Mouse (Mus musculus): ENCODE data around the gene Prkag2.

Gene Prkag2

DNA sequence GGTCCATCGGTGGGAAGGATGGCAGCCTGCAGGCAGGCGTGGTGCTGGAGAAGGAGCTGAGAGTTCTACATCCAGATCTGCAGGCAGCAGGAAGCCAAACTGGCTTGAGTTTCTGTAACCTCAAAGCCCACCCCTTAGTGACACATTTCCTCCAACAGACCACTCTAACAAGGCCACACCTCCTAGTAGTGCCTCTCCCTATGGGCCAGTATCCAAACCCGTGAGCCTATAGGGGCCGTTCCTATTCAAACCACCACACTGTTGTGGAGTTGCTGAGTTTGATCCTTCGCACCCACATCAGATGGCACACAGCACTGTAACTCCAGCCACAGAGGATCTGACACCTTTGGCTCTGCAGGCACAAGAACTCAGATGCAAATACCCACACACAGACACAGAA is 185.3 kb downstream of the Prkag2 start:
- DNase-seq (ENCODE audit: low spot score in 2 of 2) = no peak

- DNase-seq (ENCODE audit: low spot score in 2 of 2) = no peak
Measured at GRCm38 (mm10) chr5:24913656-24914055, 186.8 kb downstream of the Prkag2 start.

DNA sequence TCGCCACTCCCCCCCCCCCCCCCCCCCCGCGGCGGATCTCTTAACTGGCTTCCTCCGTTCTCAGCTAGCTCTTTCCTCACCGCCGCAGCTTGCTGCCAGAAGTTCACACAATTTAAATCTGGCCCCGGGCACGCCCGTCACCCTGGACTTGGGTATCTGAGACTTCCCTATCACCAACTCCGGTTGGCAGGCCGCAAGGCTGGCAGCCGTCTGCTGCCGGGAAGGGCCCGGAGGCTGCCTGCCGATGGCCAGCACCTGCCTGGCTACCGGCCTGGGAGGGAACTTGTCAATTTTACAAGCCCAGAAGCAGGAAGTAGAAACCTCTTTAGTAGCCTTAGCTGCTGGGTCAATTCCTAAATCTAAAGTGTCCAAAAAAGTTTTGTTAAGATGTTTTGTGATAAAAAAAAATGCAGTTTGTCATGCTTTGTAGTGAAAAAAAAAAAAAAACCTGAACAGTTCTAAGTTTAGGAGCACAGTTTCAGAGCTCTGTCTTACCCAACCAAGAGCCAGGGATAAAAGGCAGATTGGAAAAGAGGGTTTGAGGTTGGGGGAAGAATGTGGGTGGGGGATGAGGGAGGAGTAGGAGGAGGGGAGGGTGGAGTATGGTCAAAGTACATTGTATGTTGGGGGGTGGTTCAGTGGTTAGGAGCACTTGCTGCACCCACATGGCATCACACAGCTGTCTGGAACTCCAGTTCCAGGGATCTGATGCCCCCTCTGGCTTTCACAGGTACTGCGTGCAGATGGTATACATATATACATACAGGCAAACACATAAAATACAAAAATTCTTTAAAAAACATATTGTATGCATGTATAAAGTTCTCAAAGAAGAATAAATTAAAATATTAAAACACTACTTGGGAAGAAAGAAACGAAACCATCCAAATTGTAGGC is 191.4 kb downstream of the Prkag2 start:
- DNase-seq (ENCODE audit: low spot score in 2 of 2) = peak; percentile 65 to 85

DNA sequence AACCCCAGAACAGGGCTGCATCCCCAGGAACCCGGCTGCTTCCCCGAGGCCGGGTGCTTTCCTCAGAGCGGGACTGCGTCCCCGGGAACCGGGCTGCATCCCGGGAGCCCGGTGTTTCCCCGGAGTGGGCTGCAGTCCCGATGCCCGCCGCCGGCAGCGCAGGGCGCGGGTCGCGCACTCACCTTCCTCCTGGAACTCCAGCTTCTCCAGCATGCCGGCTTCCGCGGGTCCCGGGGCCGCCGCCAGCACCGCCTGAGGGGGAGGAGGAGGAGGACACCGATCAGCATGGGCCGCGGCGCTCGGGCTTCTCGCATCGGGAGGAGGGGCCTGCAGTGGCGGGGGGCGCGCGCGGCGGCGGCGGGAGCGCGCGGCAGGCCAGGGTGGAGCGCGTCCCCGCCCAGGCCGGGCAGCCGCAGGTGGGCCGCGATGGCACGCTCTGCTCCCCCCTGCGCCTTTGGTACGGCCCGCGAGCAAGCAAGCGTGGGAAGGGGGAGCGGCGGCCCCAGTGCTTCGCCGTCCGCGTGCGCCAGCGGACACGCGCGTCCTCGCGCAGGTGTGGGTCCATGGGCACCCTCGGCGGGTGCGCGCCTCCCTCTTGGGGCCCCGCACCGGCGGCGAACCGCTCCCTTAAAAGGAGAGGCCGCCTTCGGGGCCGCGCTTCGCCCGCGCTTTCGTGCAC is 192.2 kb downstream of the Prkag2 start:
- DNase-seq (ENCODE audit: low spot score in 2 of 2) = peak; percentile 82 to 89

DNA sequence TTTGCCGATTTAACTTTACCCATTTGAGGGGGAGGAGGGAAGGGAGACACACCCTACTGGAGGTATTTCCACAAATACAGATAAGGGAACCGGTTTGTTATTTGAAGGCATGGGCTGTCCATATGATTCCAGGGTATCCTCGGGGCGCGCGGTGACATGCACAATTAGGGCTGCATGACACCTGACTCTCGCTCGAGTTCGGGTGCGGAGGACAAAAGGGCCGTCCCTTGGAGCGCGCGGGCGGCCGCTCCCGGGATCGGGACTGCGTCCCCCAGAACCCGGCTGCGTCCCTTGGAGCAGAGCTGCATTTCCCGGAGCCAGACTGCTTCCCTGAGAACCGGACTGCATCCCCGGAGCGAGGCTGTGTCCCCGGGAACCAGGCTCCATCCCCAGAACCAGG is 192.7 kb downstream of the Prkag2 start:
- no peak for DNase-seq (ENCODE audit: low spot score in 2 of 2)

DNA sequence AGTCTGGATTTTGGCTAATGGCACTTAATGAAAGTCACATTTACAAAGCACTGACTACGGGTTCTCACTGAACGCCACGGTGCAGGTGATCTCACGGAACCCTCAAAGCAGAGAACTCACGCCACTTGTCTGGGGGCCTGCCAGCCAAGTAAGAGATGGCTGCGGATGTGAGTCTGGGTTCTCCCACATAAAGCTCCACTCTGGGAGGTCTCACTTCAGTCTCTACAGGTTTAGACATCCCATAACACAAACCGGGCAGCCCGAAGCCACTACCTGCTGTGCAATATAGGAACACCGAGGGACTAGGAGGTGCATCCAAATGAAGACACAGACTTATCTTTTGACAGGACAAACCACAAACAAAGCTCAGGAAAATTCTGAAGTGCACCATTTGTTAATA is 193.6 kb downstream of the Prkag2 start:
- DNase-seq (ENCODE audit: low spot score in 2 of 2) = no peak

- no peak for DNase-seq (ENCODE audit: low spot score in 2 of 2)
Measured at GRCm38 (mm10) chr5:24904941-24905340, 195.5 kb downstream of the Prkag2 start.

DNA sequence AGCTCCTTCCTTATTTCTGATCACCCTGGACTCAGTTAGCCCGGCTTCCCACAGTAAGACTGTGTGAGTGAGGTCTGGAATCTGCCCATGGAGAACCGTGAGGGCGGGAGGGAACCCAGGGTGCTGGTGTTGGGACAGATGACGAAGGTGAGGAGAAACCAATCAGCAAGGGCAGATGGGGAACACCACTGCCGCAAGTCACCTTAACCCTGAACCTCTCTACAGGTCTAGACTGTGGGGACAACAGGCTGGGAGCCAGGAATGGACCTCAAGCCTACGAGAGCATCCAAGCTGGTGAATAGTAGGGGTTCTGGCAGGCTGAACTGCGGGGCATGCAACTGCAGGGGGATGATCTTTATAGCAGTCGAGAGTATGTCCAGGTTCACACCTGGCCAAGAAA is 196.0 kb downstream of the Prkag2 start:
- DNase-seq (ENCODE audit: low spot score in 2 of 2) = no peak

- no peak for DNase-seq (ENCODE audit: low spot score in 2 of 2)
Measured at GRCm38 (mm10) chr5:24904001-24904400, 196.4 kb downstream of the Prkag2 start.

DNA sequence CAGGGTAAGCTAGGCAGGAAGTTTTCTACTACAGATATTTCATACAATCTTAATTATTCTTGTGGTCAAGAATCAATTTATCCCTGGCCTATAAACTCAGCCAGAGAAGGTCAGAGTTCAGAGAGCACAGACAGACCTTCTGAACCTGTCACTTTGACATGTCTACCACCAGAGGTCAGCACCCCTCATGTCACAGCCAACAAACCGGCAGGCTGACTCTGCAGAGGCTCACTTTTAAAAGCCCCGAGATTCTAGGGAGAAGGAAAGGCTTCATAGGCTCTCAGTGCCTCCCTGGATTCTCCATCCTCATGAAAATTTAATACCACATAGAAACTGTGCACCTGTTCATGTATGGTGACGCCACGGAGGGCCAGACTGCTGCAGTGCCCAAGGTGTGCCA is 197.6 kb downstream of the Prkag2 start:
- DNase-seq (ENCODE audit: low spot score in 2 of 2) = peak in 1 of 2 experiments; percentile 27

- no peak for DNase-seq (ENCODE audit: low spot score in 2 of 2)
Measured at GRCm38 (mm10) chr5:24895606-24896005, 204.8 kb downstream of the Prkag2 start.

DNA sequence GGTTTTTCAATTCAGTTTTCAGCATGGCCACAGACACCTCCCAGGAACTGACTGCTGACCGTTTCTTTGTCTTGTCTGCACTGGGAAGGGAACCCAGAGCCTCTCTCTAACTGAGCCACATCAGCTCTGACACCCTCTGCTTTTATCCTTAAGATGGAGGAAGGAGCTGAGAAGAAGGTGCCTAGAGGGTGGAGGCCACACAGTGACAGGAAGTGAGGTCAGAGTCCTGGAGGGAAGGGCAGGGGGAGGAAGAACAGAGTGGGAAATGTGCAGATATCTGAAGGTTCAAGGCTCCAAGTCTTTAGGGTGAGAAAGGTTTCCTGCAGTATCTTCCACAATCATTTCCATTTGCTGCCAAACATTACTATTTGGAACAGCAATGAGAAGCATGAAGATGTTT is 205.6 kb downstream of the Prkag2 start:
- no peak for DNase-seq (ENCODE audit: low spot score in 2 of 2)

GRCm38 (mm10) chr5:24892461-24892860 is 208.0 kb downstream of the Prkag2 start:
- no peak for DNase-seq (ENCODE audit: low spot score in 2 of 2)

DNA sequence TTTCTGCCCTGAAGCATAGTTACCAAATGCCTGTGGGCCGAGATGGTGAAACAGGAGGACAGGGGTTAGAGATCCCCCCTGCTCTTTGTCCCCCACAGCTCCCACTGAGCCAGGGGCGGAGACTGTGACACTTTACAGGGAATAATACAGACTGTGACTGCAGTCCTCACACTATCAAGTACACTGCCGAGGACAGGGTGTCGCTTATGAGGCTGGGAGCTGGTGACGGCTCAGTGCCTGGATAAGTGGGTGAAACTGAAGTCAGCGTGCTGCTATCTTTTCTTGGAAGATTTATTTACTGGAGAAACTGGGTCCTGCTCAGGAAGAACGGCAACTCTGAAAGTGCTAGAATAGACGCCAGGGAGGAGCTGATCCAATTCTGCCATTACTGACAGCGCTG is 210.6 kb downstream of the Prkag2 start:
- no peak for DNase-seq (ENCODE audit: low spot score in 2 of 2)

GRCm38 (mm10) chr5:24888874-24889591 is 211.4 kb downstream of the Prkag2 start:
- DNase-seq (ENCODE audit: low spot score in 2 of 2) = no peak

- no peak for DNase-seq (ENCODE audit: low spot score in 2 of 2)
Measured at GRCm38 (mm10) chr5:24887271-24887670, 213.2 kb downstream of the Prkag2 start.

DNA sequence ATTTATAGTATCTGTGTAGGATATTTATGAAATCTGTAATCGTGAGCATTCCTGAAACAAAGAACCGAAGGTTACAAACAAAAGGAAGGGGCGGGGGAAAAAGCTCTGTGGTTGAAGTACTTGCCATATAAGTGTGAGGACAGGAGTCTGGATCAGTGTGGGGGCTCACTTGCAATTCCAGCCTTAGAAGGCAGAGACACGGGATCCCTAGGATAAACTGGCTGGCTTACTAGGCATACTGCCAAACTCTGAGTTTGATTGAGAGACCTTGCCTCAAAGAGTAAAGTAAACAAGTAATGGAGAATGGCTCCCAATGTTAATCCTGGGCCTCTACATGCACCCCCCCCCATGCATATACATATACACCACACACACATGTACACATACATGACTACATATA is 221.7 kb downstream of the Prkag2 start:
- DNase-seq (ENCODE audit: low spot score in 2 of 2) = no peak

DNA sequence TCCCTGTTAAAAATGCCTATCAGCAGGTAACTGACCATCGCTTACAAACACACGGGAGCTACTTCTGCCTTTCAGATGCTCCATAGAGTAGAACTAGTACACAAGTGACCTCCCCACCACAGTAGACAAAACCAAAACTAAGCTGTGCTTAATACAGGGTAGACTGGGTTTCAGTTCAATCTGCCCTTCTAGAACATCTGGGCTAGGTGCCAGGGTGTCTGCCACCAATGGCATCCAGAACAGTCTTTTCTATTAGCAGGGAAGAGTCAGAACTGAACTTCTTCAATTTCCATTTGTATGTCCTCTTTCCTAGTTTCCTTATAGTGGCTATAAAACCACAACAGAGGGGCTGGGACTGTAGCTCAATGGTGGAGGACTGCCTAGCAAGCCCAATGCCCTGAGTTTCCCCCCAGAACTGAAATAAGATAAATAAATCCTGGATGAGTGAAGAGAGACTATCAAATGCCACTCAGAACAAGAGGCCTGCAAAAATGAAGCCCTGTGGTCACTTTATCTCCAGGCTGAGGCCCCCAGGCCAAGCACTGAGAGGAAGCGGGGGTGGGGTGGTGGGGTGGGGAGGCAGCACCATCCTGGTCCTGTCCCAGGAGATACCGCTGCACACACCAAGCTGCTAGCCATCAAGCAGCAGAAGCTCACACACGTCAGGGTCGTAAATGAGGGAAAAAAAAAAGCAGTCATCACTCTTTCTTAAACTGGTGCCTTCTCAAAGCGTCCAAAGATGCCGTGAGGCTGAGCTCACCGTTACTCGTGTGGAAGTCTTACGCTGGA is 222.4 kb downstream of the Prkag2 start:
- DNase-seq (ENCODE audit: low spot score in 2 of 2) = no peak

DNA sequence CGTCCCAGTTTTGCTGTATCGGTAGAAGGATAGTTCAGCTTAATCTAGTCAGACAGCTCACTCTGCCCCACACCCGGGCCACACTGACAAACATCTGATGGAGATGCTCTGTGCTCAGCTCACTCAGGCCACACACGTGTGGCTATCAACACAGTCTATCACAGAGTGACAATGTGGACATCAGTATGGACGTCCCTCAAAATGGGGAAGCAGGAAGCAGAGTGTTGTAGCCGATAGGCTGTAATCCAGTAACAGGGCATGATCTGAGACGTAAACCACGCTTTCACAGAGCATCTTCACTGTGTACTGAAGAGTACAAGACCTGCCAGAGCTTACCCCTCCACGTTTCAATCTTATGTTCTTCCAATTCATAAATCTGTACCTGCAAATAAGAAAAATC is 223.8 kb downstream of the Prkag2 start:
- no peak for DNase-seq (ENCODE audit: low spot score in 2 of 2)

- DNase-seq (ENCODE audit: low spot score in 2 of 2) = no peak
Measured at GRCm38 (mm10) chr5:24874111-24874510, 226.3 kb downstream of the Prkag2 start.

DNA sequence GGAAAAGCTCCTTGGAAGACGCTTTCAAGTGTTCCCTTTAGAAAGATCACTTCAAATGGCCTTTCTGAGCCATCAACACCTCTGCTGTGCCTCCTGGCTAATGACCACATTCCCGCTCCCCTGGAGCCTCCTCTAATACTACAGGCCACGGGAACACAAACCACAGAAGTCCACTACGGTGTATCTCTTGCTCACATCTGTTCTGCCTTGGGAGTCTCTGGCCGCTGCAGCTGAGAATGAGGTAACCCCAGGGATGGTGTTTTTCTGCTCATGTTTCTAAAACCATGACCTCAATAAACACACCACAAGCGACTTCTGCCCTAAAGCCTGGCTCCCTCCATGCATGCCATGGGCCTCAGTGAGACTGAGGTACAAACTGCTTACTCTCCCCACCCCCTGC is 227.2 kb downstream of the Prkag2 start:
- DNase-seq (ENCODE audit: low spot score in 2 of 2) = no peak

- DNase-seq (ENCODE audit: low spot score in 2 of 2) = peak in 1 of 2 experiments; percentile 36
Measured at GRCm38 (mm10) chr5:24871276-24871675, 229.2 kb downstream of the Prkag2 start.
